Mouse (Mus musculus) liver, adult 2 months (tissue): Measurements from ENCODE around the gene Scaf1. TPM values are rescaled to one million over a fixed set of nuclear protein-coding genes. Genes with fewer than 3 reads are reported as not detected.

ENCODE experiments used
- DNase-seq: peaks from one replicate; pipeline ENCODE4 v3.0.0-alpha.2; 2011; ENCODE audit warnings: low read depth, low spot score; ENCODE audit errors: extremely low read depth
- H3K27ac ChIP-seq: fragments of 200-500 bp; replicated peaks from 2 replicates; pipeline ENCODE4 v1.5.1; 2012; ENCODE audit warnings: low read depth, mild to moderate bottlenecking, control low read depth, inconsistent platforms, low read length; ENCODE audit not compliant: insufficient read depth
- H3K27me3 ChIP-seq: fragments of 200-500 bp; 2 replicates; pipeline ENCODE4 v1.6.1; 2012; ENCODE audit warnings: mild to moderate bottlenecking, moderate library complexity, low read length, inconsistent platforms; ENCODE audit not compliant: control insufficient read depth, insufficient read depth
- H3K36me3 ChIP-seq: fragments of 200-500 bp; 2 replicates; pipeline ENCODE4 v1.6.1; 2012; ENCODE audit warnings: low read length, inconsistent platforms; ENCODE audit not compliant: control insufficient read depth, insufficient read depth
- H3K4me1 ChIP-seq: fragments of 200-500 bp; 2 replicates; pipeline ENCODE4 v1.6.1; 2011; ENCODE audit warnings: low read length; ENCODE audit not compliant: control insufficient read depth, insufficient read depth
- H3K4me3 ChIP-seq: fragments of 200-500 bp; 2 replicates; pipeline ENCODE4 v1.5.1; 2011; ENCODE audit warnings: low read depth, mild to moderate bottlenecking, control low read depth, low read length, moderate library complexity; ENCODE audit not compliant: insufficient read depth
- H3K79me2 ChIP-seq: fragments of 200-500 bp; 2 replicates; pipeline ENCODE4 v1.6.1; 2012; ENCODE audit warnings: inconsistent platforms, mild to moderate bottlenecking, low read length, moderate library complexity; ENCODE audit not compliant: control insufficient read depth, insufficient read depth
- H3K9ac ChIP-seq: fragments of 200-500 bp; 2 replicates; pipeline ENCODE4 v1.6.1; 2012; ENCODE audit warnings: low read depth, mild to moderate bottlenecking, control low read depth, inconsistent platforms, low read length
- CTCF ChIP-seq: fragments of 200-500 bp; IDR thresholded peaks from 2 replicates; pipeline ENCODE4 v1.5.1; 2011; ENCODE audit warnings: low read depth, low read length, control low read depth
- POLR2A ChIP-seq: fragments of 200-500 bp; IDR thresholded peaks from 2 replicates; pipeline ENCODE4 v1.6.1; 2011; ENCODE audit warnings: low read length, control low read depth; ENCODE audit not compliant: insufficient read depth; ENCODE audit errors: extremely low read depth
- WGBS: fragments of 180-500 bp; shearing (Covaris S2); methylation state at CpG from one replicate; pipeline ENCODE4 v1.1.7; 2018; 5-methylcytosine and 5-hydroxymethylcytosine counted together
- polyA plus RNA-seq: library from polyadenylated mRNA; depleted of rRNA; stranded (reverse); fragments of >200 nt; gene quantifications from 2 replicates; pipeline ENCODE4 v1.2.3, GENCODE M21; 2012
- total RNA-seq: library from RNA; depleted of rRNA; stranded (reverse); fragments of >200 nt; gene quantifications from 2 replicates; pipeline ENCODE4 v1.2.3, GENCODE M21; 2014

Scaf1 gene
- total and polyA plus RNA-seq, 2 experiments: 4.4 to 31.8 TPM

DNA sequence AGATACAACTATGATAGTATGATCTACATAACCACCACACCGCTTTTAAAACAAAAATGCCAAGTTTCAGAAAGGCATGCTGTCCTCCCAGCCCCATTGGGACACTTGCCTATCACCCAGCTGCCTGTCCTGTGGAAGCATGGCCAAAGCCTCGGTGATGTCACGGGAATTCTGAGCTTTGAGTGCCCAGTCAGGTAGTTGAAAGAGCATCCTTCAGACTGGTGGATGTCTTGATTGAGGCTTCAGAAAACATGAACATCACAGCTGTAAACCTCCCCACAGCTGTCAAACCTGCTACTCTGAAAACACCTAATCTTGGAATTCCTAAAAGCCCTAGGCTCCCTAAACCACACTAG, 2.1 kb downstream of the Scaf1 start:
- Histone ChIP-seq H3K9ac (no peak overlapping the region), H3K27me3 (no peaks in the 10 kb centered on the region), H3K4me1 (0 out of 2 replicates have a peak, but pooled peaks cover 5% of the 10 kb centered on the region), H3K36me3 (peaks cover 14% of the 10 kb centered on the region), H3K79me2 (peaks cover 18% of the 10 kb centered on the region; the same call in 1 of the 2 replicates), H3K4me3 (no peak overlapping the region), H3K27ac (no peak overlapping the region)
- no peak for DNase-seq
- TF ChIP-seq POLR2A (no peak), CTCF (no peak)
- WGBS: 90% methylated on average over 3 of the region's 3 CpGs

DNA sequence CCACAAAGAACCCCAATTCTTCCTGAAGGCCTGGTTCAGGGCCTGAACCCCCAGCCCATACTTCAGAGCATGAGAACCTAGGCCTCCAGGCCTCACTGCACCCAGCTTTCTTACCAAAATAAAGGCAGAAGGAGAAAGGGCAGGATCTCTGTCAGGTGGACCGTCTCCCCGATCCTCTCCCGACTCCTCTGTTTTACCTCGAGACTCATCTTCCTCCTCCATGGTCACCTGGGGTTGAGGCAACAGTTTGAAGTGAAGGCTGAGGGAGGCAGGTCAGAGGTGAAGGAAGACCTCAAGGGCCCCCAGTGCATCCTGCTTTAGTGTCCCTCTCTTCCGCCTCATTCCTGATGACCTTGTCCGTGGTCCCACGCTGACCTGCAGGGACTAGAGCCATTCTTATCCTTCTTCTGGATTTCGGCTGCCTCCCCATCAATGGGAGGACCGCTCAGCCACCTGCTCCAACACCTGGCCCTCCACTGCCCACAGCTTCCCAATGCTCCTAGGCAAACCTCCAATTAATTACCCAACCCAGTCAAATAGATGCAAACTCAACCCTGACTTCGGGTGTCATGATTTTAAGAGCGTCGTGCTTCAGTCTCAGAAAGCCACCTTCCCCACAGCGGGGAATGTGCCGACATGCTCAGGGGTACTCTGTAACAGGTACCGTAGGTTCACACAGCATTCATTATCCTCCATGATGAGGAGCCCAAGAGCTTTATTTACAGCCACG, 2.6 kb downstream of the Scaf1 start:
- H3K36me3 ChIP-seq: peaks cover 15% of the 10 kb centered on the region
- 0 out of 2 replicates have a peak, but pooled peaks cover 5% of the 10 kb centered on the region for H3K4me1 ChIP-seq
- DNase-seq: no peak
- H3K27ac ChIP-seq: no peak overlapping the region
- peaks cover 18% of the 10 kb centered on the region; the same call in 1 of the 2 replicates for H3K79me2 ChIP-seq
- no peak overlapping the region for H3K4me3 ChIP-seq
- no peak for TF ChIP-seq CTCF
- no peak for TF ChIP-seq POLR2A
- 80% methylated on average over 16 of the region's 16 CpGs for WGBS
- H3K27me3 ChIP-seq: no peaks in the 10 kb centered on the region
- H3K9ac ChIP-seq: no peak overlapping the region

DNA sequence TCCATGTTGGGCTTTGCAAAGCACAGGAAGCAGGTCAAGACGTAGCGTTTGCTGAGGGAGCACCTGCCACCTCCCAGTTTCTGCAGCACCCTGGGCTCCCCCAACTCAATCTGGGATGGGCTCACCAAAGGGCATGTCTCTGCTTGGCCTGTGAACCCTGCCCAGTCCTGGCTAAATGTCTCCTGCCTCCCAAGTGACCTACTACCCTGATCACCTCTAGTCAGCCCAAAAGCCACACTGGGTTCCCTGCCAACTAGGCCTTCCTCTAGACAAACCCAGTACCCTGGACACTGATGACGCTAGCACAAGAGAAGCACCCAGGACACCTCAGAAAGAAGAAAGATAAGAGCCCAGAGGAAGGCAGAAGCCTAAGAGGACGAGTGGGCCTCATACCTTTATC, 3.3 kb downstream of the Scaf1 start:
- TF ChIP-seq CTCF (no peak), POLR2A (no peak)
- peak; percentile 71 for DNase-seq
- Histone ChIP-seq H3K36me3 (peaks cover 17% of the 10 kb centered on the region), H3K27me3 (no peaks in the 10 kb centered on the region), H3K9ac (no peak overlapping the region), H3K4me1 (0 out of 2 replicates have a peak, but pooled peaks cover 2% of the 10 kb centered on the region), H3K27ac (no peak overlapping the region), H3K4me3 (no peak overlapping the region), H3K79me2 (peaks cover 18% of the 10 kb centered on the region)
- WGBS: 69% methylated on average over 4 of the region's 4 CpGs

DNA sequence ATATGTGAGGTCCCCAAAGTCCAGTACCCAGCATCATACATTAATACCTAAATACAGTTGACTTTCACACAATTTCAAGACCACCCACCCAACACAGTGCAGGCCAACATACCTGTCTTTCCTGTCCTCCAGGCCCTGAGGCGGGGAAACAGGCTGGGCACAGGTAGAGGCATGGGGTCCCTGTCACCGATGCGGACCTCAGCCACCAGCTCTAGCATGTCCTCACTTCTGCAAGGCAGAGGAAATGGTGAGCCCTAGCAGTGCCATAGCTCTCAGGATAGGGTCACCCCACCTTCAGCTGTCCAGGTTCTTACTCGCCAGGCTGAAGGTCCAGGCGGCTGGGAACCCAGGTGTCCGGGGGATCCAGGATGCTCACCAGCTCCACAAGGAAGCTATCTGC, 4.2 kb downstream of the Scaf1 start:
- 98% methylated on average over 6 of the region's 6 CpGs for WGBS
- no peak for DNase-seq
- Histone ChIP-seq H3K4me1 (0 out of 2 replicates have a peak, but pooled peaks cover 2% of the 10 kb centered on the region), H3K36me3 (peaks cover 17% of the 10 kb centered on the region), H3K27ac (no peak overlapping the region), H3K79me2 (peaks cover 18% of the 10 kb centered on the region), H3K9ac (no peak overlapping the region), H3K27me3 (no peaks in the 10 kb centered on the region), H3K4me3 (no peak overlapping the region)
- TF ChIP-seq POLR2A (no peak), CTCF (no peak)

DNA sequence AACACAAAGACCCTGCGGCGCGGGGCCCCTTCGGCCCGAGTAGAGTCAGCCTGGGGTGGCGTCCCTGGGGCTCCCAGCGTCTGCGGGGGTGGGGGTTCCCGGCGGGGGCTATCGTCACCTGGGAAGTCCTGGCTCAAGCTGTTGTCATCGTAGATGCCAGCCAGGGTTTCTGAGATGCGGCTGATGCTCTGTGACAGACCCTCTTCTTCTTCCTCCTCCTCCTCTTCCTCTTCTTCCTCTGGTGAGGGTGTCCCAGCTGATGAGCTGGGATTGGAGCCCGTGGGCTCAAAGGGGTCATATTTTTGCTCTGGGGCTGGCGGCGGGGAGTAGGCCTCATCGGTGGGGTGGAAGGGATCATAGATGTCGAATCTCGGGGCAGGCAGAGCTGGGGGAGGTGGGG, 7.8 kb downstream of the Scaf1 start:
- TF ChIP-seq CTCF (no peak), POLR2A (no peak)
- Histone ChIP-seq H3K4me3 (no peak overlapping the region), H3K36me3 (peaks cover 17% of the 10 kb centered on the region), H3K4me1 (0 out of 2 replicates have a peak, but pooled peaks cover 2% of the 10 kb centered on the region), H3K27me3 (no peaks in the 10 kb centered on the region), H3K9ac (no peak overlapping the region), H3K27ac (no peak overlapping the region), H3K79me2 (peaks cover 9% of the 10 kb centered on the region)
- DNase-seq: no peak
- WGBS: 96% methylated on average over 19 of the region's 19 CpGs

- no peak overlapping the region for H3K9ac ChIP-seq
- H3K36me3 ChIP-seq: peaks cover 19% of the 10 kb centered on the region
- H3K27me3 ChIP-seq: no peaks in the 10 kb centered on the region
- no peak overlapping the region for H3K4me3 ChIP-seq
- DNase-seq: no peak
- no peaks in the 10 kb centered on the region for H3K4me1 ChIP-seq
- H3K79me2 ChIP-seq: peaks cover 9% of the 10 kb centered on the region
- TF ChIP-seq CTCF: no peak
- no peak for TF ChIP-seq POLR2A
- WGBS: 96% methylated on average over 30 of the region's 30 CpGs
- no peak overlapping the region for H3K27ac ChIP-seq
Observed at GRCm38 (mm10) chr7:45007846-45008245, 8.3 kb downstream of the Scaf1 start.
